Mouse (Mus musculus): ENCODE data around the gene Apoe.

- TF ChIP-seq ZC3H11A (IDR thresholded peaks at IDR 0.05; ENCODE audit: borderline replicate concordance, low read depth, low read length) (no peak), ZNF384 (IDR thresholded peaks at IDR 0.05; ENCODE audit: low read depth, low read length) (no peak), MAFK (IDR thresholded peaks at IDR 0.05; ENCODE audit: insufficient read depth, low read depth, low read length) (no peak)
Observed at GRCm38 (mm10) chr7:19682979-19683378, 16.0 kb downstream of the Apoe start.
